Mouse (Mus musculus) hindbrain, embryonic 15.5 days (tissue): ENCODE measurements around the gene M1ap. TPM values are rescaled to one million over a fixed set of nuclear protein-coding genes. Genes with fewer than 3 reads are reported as not detected.

Experiments
- ATAC-seq: fragments of 200-750 bp; cut with Nextera tagmentation; 2 replicates; pipeline ENCODE4 v1.8.0; 2017; ENCODE audit warnings: low read depth, moderate number of reproducible peaks, moderate TSS enrichment; ENCODE audit not compliant: low FRiP score
- H3K27ac ChIP-seq: fragments of 300-500 bp; sonication (generic); replicated peaks from 2 replicates; pipeline ENCODE4 v1.5.1; 2015; ENCODE audit warnings: mild to moderate bottlenecking, inconsistent platforms
- H3K27me3 ChIP-seq: fragments of 300-500 bp; sonication (generic); 2 replicates; pipeline ENCODE4 v1.6.1; 2015; ENCODE audit warnings: control low read depth, inconsistent platforms
- H3K36me3 ChIP-seq: fragments of 300-500 bp; sonication (generic); 2 replicates; pipeline ENCODE4 v1.6.1; 2015; ENCODE audit warnings: control low read depth, inconsistent platforms
- H3K4me1 ChIP-seq: fragments of 300-500 bp; sonication (generic); replicated peaks from 2 replicates; pipeline ENCODE4 v1.6.1; 2015; ENCODE audit warnings: control low read depth, inconsistent platforms
- H3K4me2 ChIP-seq: fragments of 300-500 bp; sonication (generic); 2 replicates; pipeline ENCODE4 v1.6.1; 2015; ENCODE audit warnings: moderate library complexity, mild to moderate bottlenecking, inconsistent platforms
- H3K4me3 ChIP-seq: fragments of 300-500 bp; sonication (generic); 2 replicates; pipeline ENCODE4 v1.5.1; 2015; ENCODE audit warnings: mild to moderate bottlenecking, inconsistent platforms
- H3K9ac ChIP-seq: fragments of 300-500 bp; sonication (generic); 2 replicates; pipeline ENCODE4 v1.6.1; 2015; ENCODE audit warnings: inconsistent platforms
- H3K9me3 ChIP-seq: fragments of 300-500 bp; sonication (generic); 2 replicates; pipeline ENCODE4 v1.6.1; 2016; ENCODE audit warnings: control low read depth, inconsistent platforms
- WGBS: fragments of 180-500 bp; shearing (Covaris S2); methylation state at CpG from one replicate; pipeline ENCODE4 v1.1.7; 2015; 5-methylcytosine and 5-hydroxymethylcytosine counted together
- polyA plus RNA-seq: library from polyadenylated mRNA; unstranded; fragments of >200 nt; fragmentation: Nextera tagmentation; extraction: Ambion mirVana; gene quantifications from 2 replicates; pipeline ENCODE4 v1.2.1, GENCODE M21; 2015

M1ap gene
- polyA plus RNA-seq, 1 experiment from 2014 or later = 0.61 TPM

DNA sequence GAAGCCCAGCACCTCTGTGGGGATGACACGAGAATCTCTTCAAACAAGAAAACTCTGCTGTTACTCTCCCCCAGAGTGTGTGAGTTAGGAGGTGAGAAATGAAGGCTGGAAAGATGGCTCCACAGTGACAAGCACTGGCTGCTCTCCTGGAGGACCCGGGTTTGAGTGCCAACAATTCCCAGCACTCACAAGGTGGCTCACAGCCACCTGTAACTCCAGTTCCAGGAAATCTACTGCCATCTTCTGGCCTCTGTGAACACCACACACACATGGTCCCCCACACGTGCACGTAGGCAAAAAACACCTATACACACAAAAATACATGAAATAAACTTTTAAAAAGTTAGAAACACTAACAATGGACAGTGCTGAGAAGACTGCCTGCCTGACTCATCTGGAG lies 51.6 kb downstream of the M1ap start:
- Histone ChIP-seq H3K9me3 (no peaks in the 10 kb centered on the region), H3K36me3 (no peaks in the 10 kb centered on the region), H3K4me2 (no peak overlapping the region), H3K4me3 (no peak overlapping the region), H3K27me3 (peaks cover 5% of the 10 kb centered on the region; the same call in 1 of the 2 replicates), H3K9ac (no peak overlapping the region), H3K27ac (no peak overlapping the region), H3K4me1 (peaks cover 9% of the 10 kb centered on the region)
- WGBS = 74% methylated on average over 4 of the region's 4 CpGs
- ATAC-seq = no peak

DNA sequence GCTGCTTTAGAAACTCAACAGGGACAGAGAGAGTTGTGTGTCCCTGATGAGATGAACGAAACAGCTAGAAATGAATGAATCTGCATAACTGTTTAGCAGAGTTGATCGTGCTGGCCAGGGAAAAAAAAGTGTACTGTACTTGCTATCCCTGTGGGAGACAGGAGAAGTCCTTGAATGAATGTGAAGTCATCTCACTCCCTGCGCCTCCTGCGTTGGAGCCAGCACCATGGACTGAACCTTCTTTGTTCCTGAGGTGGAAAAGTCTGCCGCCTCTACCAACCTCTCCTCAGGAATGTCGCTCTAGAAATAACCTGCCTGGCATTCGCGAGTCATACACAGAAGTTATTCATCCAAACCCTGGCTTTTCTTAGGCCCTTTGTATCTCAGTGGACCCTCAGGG lies 53.3 kb downstream of the M1ap start:
- no peak for ATAC-seq
- Histone ChIP-seq H3K36me3 (no peaks in the 10 kb centered on the region), H3K9ac (no peak overlapping the region), H3K4me1 (peaks cover 9% of the 10 kb centered on the region), H3K9me3 (no peaks in the 10 kb centered on the region), H3K4me3 (no peak overlapping the region), H3K27me3 (peaks cover 4% of the 10 kb centered on the region; the same call in 1 of the 2 replicates), H3K27ac (no peak overlapping the region), H3K4me2 (no peak overlapping the region)
- 74% methylated on average over 8 of the region's 8 CpGs for WGBS

DNA sequence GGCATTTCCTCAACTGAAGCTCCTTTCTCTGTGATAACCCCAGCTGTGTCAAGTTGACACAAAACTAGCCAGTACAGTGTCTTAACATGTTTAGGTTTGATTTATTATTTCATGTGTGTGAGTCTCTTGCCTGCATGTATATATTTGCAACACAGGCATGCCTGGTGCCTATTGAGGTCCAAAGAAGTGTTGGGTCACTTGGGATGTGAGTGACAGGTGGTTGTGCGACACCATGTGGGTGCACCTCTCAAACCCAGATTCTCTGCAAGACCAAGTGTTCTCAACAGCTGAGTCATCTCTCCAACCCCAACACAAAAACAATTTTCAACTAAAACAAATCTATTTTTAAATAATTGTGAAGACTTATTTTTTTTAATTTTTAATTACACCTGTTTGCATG lies 56.4 kb downstream of the M1ap start:
- 91% methylated on average over 1 of the region's 1 CpGs for WGBS
- H3K4me2 ChIP-seq = no peak overlapping the region
- H3K9me3 ChIP-seq = no peaks in the 10 kb centered on the region
- no peak for ATAC-seq
- H3K36me3 ChIP-seq = no peaks in the 10 kb centered on the region
- H3K27ac ChIP-seq = no peak overlapping the region
- H3K27me3 ChIP-seq = no peaks in the 10 kb centered on the region
- no peak overlapping the region for H3K4me3 ChIP-seq
- no peaks in the 10 kb centered on the region for H3K4me1 ChIP-seq
- no peak overlapping the region for H3K9ac ChIP-seq

DNA sequence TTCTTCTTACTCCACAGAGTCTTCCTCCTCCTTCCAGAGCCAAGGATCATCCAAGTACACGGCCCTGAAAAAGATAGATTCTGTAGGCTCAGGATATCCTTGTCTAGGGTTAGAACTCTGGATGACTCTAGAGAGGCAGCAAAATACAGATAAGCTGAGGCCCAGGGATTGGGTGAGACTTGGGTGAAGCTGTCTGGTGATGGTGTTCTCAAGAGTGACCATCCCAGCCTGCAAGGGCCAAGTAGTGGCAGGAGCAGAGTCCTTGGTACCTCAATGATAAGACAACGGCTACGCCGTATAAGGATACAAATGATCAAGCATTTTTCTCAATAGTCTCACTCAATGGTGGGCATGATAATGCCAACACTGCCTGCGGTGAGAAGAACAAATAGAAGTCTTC lies 57.1 kb downstream of the M1ap start:
- H3K4me2 ChIP-seq = no peak overlapping the region
- no peaks in the 10 kb centered on the region for H3K36me3 ChIP-seq
- H3K9me3 ChIP-seq = no peaks in the 10 kb centered on the region
- H3K4me1 ChIP-seq = no peaks in the 10 kb centered on the region
- H3K27me3 ChIP-seq = no peaks in the 10 kb centered on the region
- no peak overlapping the region for H3K9ac ChIP-seq
- 86% methylated on average over 5 of the region's 5 CpGs for WGBS
- no peak overlapping the region for H3K4me3 ChIP-seq
- no peak overlapping the region for H3K27ac ChIP-seq
- no peak for ATAC-seq

DNA sequence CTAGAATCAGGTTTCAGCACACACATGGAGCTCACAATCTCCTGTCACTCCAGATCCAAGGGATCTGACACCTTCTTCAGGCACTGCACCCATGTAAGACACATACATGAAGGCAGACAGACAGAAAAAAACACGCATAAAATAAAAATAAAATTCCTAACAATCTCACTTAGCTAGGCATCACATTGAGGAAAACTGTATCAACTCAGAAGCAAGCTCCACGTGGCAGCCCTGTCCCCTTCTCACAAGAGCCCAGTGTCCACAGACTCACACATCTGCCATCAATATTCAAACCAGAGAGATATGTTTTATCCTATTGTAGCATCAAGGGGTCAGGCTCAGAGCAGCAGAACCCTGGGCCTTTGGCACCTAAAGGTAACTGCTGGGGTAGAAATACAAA lies 57.6 kb downstream of the M1ap start:
- Histone ChIP-seq H3K4me2 (no peak overlapping the region), H3K4me3 (no peak overlapping the region), H3K36me3 (no peaks in the 10 kb centered on the region), H3K27me3 (no peaks in the 10 kb centered on the region), H3K4me1 (no peaks in the 10 kb centered on the region), H3K9ac (no peak overlapping the region), H3K9me3 (no peaks in the 10 kb centered on the region), H3K27ac (no peak overlapping the region)
- no peak for ATAC-seq
- WGBS = 71% methylated on average over 2 of the region's 2 CpGs

DNA sequence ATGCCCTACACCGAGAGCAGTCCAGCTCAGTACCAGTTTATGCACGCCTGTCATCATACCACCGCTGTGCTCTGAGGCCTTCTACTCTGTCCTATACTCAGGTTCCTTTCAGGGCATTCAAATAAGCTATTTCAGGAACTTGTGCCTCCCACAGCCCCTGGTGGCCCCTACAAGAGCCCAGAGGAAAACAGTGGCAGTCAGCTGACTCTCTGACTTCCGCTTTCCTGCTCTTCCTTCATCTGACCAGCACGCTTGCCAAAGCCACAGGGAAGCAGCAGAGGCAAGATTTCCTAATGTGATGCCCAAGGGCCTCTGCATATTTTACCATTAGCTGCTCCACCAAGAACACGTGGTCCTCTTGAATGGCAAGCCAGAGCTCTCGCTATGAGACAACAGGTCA lies 58.2 kb downstream of the M1ap start:
- Histone ChIP-seq H3K4me3 (no peak overlapping the region), H3K9ac (no peak overlapping the region), H3K4me1 (no peaks in the 10 kb centered on the region), H3K4me2 (no peak overlapping the region), H3K36me3 (no peaks in the 10 kb centered on the region), H3K9me3 (no peaks in the 10 kb centered on the region), H3K27ac (no peak overlapping the region), H3K27me3 (no peaks in the 10 kb centered on the region)
- ATAC-seq = no peak
- WGBS = 54% methylated on average over 7 of the region's 7 CpGs

DNA sequence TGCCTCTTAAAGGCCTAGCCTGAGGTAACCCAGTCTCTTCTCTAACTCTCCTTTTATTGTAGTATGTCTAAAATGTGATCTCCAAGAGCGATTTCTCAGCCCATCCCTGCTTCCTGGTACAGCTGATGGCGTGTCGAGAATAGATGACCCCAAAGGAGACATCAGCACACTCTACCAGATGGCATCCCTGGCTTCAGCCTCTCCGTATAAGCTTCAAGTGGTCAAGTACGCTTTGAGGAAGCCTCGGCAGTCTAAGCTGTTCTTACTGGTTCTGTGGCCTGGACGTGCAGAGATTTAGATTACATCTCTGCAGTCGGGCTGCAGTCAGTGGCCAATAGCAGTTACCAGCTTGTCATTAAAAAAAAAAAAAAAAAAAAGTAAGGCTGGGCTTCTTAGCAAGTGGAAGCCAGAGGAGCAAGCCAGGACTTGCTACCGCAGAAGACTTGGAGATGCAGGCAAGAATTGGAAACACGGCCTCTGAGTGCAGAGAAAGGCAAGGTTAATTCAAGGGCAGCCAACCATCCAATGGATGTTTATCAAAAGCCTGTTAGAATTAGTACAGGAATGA lies 58.8 kb downstream of the M1ap start:
- H3K4me3 ChIP-seq = no peak overlapping the region
- WGBS = 86% methylated on average over 10 of the region's 10 CpGs
- no peaks in the 10 kb centered on the region for H3K9me3 ChIP-seq
- no peaks in the 10 kb centered on the region for H3K27me3 ChIP-seq
- H3K9ac ChIP-seq = no peak overlapping the region
- no peak overlapping the region for H3K4me2 ChIP-seq
- no peaks in the 10 kb centered on the region for H3K36me3 ChIP-seq
- H3K27ac ChIP-seq = no peak overlapping the region
- no peaks in the 10 kb centered on the region for H3K4me1 ChIP-seq
- no peak for ATAC-seq

DNA sequence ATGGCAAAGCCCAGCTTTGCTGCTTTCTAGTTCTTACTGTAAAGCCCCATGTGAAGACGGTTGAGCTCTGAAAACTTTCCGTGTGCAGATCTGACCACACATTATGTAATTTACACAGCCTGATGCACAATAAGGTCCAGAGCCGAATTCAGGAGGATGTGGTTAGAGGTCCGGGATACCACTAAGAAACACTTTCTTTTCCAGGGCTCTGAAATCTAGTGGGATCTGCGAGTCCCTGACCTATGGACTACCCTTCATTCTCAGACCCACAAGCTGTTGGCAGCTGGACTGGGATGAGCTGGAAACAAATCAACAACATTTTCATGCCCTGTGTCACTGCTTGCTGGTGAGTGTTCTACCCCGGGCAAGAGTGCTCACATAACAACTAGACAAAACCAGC lies 59.4 kb downstream of the M1ap start:
- Histone ChIP-seq H3K27me3 (no peaks in the 10 kb centered on the region), H3K4me1 (no peaks in the 10 kb centered on the region), H3K4me3 (no peak overlapping the region), H3K27ac (no peak overlapping the region), H3K9me3 (no peaks in the 10 kb centered on the region), H3K9ac (no peak overlapping the region), H3K36me3 (no peaks in the 10 kb centered on the region), H3K4me2 (no peak overlapping the region)
- no peak for ATAC-seq
- 89% methylated on average over 6 of the region's 6 CpGs for WGBS

DNA sequence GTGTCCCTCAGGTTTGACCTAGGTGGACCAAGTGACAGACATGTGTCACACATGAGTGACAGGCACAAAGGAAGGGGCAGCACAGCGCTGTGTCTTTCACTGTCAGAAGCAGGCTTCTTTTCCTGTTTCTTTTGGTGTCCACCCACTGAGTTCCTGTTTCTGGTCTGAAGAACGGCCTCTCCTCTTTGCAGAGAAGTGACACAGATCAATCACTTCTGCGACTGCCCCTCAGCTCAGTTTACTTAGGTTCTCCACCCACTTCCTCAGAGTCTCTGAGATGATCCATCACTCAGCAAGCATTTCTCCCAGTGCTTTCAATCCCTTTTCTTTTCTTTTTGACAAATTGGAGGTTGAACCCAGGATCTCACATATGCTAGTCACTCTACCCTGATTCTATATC lies 62.0 kb downstream of the M1ap start:
- ATAC-seq = no peak
- Histone ChIP-seq H3K4me1 (no peaks in the 10 kb centered on the region), H3K27ac (no peak overlapping the region), H3K27me3 (no peaks in the 10 kb centered on the region), H3K9me3 (no peaks in the 10 kb centered on the region), H3K9ac (no peak overlapping the region), H3K4me2 (no peak overlapping the region), H3K36me3 (no peaks in the 10 kb centered on the region), H3K4me3 (no peak overlapping the region)
- WGBS = 46% methylated on average over 3 of the region's 3 CpGs

DNA sequence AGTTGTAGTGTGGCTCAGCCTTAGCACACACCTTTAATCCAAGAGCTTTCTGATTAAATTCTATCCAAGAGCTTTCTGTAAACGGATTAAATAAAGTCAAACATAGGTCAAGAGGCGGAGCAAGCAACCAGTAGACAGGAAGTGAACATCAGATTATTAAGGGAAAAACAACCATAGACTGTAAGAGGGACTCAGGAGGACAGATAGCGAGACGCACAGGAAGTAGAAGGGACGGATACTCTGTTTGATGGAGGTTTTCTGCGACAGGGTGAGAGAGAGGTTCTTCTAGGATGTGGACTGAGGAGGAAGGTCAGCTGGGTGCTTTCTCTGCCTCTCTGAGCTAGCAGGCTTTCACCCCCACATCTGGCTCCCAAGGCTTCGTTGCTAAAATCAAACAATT lies 63.3 kb downstream of the M1ap start:
- Histone ChIP-seq H3K27ac (no peak overlapping the region), H3K27me3 (no peaks in the 10 kb centered on the region), H3K4me1 (no peaks in the 10 kb centered on the region), H3K9me3 (no peaks in the 10 kb centered on the region), H3K4me3 (no peak overlapping the region), H3K9ac (no peak overlapping the region), H3K4me2 (no peak overlapping the region), H3K36me3 (no peaks in the 10 kb centered on the region)
- ATAC-seq = no peak
- WGBS = 74% methylated on average over 7 of the region's 7 CpGs

DNA sequence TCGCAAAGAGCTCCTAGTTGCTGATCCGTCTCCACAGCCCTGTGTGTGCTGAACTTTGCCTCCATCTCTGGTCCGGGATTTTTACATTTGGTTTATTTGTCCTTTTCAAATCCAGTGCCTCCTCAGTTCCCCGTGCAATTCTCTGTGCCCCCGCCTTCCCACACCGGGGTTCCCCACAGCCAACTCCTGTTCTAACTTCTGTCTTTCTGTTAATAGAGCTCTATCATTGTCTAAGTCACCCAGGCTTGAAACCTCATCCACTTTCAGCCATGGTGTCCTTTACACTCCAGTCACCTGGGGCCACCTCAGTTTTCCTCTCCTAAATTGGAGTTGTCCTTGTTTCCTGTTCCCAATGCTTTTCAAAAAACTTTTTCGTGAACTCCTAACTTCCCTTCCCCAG lies 64.6 kb downstream of the M1ap start:
- Histone ChIP-seq H3K4me2 (no peak overlapping the region), H3K27ac (no peak overlapping the region), H3K9ac (no peak overlapping the region), H3K4me3 (no peak overlapping the region), H3K27me3 (no peaks in the 10 kb centered on the region), H3K9me3 (no peaks in the 10 kb centered on the region), H3K36me3 (no peaks in the 10 kb centered on the region), H3K4me1 (no peaks in the 10 kb centered on the region)
- WGBS = 88% methylated on average over 7 of the region's 7 CpGs
- ATAC-seq = no peak

DNA sequence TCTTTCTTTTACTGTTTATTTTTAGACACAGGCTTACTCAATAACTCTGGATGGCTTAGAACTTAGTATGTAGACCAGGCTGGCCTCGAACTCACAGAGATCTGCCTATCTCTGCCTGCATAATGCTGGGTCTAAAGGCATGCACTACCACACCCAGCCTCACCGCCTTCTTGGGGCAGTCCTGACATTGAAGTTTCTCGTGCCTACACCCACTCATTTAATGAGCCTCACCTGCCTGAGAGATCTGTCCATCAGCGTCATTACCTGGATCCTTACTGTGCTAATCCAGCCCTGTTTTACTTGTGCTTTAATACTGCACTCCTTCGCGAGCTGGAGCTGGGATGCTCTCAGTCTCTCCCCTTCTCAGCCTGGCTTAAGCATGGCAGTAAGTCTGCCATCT lies 65.1 kb downstream of the M1ap start:
- no peaks in the 10 kb centered on the region for H3K9me3 ChIP-seq
- H3K4me1 ChIP-seq = no peaks in the 10 kb centered on the region
- WGBS = 75% methylated on average over 6 of the region's 6 CpGs
- no peaks in the 10 kb centered on the region for H3K27me3 ChIP-seq
- no peak overlapping the region for H3K9ac ChIP-seq
- no peaks in the 10 kb centered on the region for H3K36me3 ChIP-seq
- H3K27ac ChIP-seq = no peak overlapping the region
- no peak overlapping the region for H3K4me2 ChIP-seq
- no peak overlapping the region for H3K4me3 ChIP-seq
- ATAC-seq = no peak

DNA sequence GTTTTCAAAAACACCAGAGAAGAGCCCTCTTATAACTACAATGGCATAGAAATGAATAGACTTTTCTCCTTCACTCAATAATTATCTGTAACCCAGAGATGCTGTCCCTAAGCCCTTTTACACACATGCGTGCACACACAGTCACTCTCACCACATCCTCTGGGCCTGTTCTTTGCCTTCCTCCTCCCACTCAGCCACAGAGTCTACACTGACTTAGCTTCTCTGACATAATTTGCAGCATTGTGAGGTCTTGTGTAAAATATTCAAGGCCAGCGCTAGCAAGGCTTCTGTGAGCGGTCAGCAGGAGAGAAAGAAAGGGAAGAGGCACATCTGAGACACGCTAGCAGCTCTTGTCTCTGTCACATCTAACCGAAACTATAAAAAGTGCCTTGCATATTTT lies 66.7 kb downstream of the M1ap start:
- Histone ChIP-seq H3K27me3 (no peaks in the 10 kb centered on the region), H3K9me3 (no peaks in the 10 kb centered on the region), H3K4me3 (no peak overlapping the region), H3K4me1 (no peaks in the 10 kb centered on the region), H3K4me2 (no peak overlapping the region), H3K27ac (no peak overlapping the region), H3K9ac (no peak overlapping the region), H3K36me3 (no peaks in the 10 kb centered on the region)
- WGBS = 78% methylated on average over 5 of the region's 5 CpGs
- no peak for ATAC-seq
